Mouse (Mus musculus) lung, postnatal 0 days (tissue): ENCODE measurements at regions not wholly inside any gene's neighbourhood (a gene's known extent, or its start where the extent isn't known, plus 50 kb on each side); places are given as distances from the start of the nearest gene placed in this dataset.

ENCODE experiments used
- CTCF ChIP-seq: IDR thresholded peaks from 2 replicates; pipeline ENCODE4 v1.5.1; 2016; ENCODE audit warnings: antibody characterized with exemption, mild to moderate bottlenecking
- EP300 ChIP-seq: IDR thresholded peaks from 2 replicates; pipeline ENCODE4 v1.6.1; 2016; ENCODE audit warnings: antibody characterized with exemption, mild to moderate bottlenecking, control low read depth

DNA sequence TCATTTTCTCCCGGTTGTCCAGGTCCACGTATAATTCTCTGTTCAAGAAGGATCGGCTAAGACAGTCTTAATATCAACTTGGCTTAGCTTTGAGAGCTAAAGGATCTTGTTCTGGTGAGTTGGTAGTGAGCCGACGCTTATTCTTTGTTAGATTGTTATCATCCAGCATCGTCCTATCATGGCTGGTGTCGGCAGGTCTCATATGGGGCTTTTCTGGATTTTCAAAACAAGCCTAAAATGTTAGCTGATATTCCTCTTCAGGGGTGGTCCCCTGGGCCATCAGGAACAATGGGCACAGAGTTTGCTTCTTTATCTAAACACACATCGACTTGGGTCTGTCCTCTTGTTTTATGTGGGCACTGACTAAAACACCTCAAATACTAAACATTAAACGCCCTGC is 124.6 kb upstream of the Zfhx3 start:
- TF ChIP-seq CTCF (no peak), EP300 (no peak)
